Mouse (Mus musculus) activated CD4-positive, CD25-positive, alpha-beta regulatory T cell, adult 4 months (primary cell): ENCODE results near the gene Gc. TPM values are rescaled to one million over a fixed set of nuclear protein-coding genes. Genes with fewer than 3 reads are reported as not detected.

Experiments used
- polyA plus RNA-seq, 2 experiments: library from polyadenylated mRNA; unstranded; fragments of 100-300 nt; shearing (Covaris generic); gene quantifications; one replicate each; pipeline ENCODE4 v1.2.1; 2017

Gc gene
- polyA plus RNA-seq, 2 experiments from 2014 or later = not detected

Other genes with a start within 250 kb of the Gc start
- gene Npffr2, start 69.5 kb upstream of the Gc start, polyA plus RNA-seq = not detected